Mouse (Mus musculus) cerebellum, adult 9-11 months (tissue): ENCODE measurements around the gene Arhgap24.
"Not testable (repeated sequence)": the region's sequence is repeated elsewhere in the genome, so short reads cannot be mapped to it uniquely, and the experiment has no call there.

Experiments
- DNase-seq: peaks from one replicate; pipeline ENCODE4 v3.0.0; 2022

The Arhgap24 gene

DNA sequence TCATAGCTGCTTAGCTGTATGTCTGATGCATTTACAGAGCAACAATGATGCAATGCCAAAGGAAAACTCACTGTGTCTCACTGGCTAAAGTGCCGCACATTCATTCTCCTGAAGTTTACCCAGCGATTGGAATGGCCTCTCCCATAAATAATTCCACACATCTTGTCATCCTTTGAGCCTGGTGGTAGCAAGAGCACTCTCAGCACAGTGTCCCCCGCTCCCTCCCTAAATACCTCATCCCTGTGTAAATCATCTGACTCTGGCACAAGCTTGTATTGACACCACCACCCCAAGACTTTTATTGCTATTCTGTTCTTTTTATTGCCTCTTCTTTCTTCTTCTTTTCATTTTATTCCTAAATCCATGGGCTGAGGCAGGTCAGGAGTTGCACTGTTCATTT, 332.1 kb downstream of the Arhgap24 start:
- DNase-seq: no peak

- DNase-seq: no peak
Measured at GRCm38 (mm10) chr5:102817641-102818040, 336.4 kb downstream of the Arhgap24 start.

DNA sequence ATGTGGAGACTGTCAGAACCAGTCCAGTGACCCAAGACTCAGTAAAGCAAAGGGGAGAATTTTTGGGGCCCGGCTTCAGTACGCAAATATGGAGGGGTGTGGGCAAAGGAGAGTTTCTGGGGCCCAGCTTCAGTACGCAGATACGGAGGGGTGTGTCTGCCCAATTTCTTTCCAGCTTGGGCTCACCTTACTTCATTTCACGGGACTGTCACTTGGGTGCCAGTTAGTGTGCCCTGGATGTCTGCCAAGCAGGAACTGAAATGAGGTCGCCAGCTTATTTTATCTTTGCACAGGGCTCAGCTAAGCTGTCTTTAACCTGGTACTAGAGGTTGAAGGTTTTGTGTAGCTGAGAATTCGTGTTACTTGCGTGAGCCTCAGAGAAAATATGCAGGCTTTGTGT, 344.3 kb downstream of the Arhgap24 start:
- peak; percentile 16 for DNase-seq

DNA sequence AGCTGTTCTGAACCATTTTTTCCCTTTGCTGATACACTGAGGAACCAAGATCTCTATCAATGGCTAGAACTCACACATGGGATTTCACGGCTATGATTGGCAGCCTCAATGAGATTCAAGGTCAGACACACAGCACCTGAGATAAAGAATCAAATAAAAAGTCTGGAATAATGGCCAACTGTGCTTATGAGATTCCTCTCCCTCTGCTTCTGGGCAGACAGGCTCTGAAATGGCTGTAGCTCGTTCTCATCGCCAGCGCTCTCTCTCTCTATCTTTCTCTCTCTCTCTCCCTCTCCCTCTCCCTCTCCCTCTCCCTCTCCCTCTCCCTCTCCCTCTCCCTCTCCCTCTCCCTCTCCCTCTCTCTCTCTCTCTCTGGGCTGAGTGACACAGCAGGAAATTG, 357.9 kb downstream of the Arhgap24 start:
- no peak for DNase-seq

DNA sequence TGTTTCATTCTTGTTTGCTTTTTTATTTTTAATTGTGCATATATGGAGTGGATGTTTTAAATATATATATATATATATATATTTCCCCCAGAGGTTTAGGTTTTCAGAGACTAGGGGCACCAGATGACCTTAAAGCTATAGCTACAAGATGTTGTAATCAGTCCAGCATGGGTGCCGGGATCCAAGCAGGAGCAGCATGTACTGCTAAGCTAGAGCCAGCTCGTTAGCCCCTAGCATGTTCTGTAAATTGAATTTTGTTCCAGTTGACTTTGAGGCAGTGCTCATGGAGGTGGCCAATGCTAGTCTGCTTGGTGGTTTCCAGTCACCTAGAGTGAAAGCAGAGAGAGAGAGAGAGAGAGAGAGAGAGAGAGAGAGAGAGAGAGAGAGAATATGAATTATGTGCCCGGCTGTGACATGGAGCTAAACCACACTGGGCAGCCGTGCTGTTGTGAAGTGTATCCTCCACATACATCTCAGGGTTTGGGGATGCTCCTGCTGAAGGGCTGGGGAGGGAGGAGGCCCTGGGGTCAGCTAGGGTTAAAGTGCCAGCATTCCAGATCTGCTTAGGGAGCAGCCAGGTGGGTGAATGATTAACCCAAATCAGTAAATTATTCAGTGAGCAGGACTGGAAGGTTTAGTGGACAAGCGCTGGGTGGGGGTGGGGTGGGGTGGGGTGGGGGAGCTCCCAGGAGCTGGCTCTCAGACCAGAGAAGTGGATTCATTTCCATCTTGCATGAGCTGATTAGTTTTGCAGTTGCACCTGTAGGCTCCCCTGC, 362.9 kb downstream of the Arhgap24 start:
- no peak for DNase-seq

- DNase-seq: peak; percentile 25
Measured at GRCm38 (mm10) chr5:102844731-102845598, 363.8 kb downstream of the Arhgap24 start.

DNA sequence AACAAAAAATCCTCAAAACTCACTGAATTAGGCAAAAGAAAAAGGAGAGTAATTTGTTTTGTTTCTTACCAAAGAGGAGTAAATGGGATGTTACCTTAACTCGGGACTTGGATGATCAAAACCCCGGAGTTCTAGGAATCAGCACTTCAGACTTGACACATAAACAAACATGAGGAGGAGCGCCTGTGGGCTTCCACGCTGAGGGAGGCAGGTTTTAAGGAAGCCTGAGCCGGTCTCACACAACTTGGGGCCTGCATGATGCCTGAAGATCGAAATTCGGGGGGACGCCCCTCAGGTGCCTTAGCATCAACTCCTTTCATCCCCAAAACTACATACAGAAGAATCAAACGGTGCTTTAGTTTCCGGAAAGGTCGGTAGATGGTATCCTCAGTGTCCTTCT, 364.6 kb downstream of the Arhgap24 start:
- DNase-seq: no peak

- no peak for DNase-seq
Measured at GRCm38 (mm10) chr5:102847859-102848258, 366.7 kb downstream of the Arhgap24 start.

DNA sequence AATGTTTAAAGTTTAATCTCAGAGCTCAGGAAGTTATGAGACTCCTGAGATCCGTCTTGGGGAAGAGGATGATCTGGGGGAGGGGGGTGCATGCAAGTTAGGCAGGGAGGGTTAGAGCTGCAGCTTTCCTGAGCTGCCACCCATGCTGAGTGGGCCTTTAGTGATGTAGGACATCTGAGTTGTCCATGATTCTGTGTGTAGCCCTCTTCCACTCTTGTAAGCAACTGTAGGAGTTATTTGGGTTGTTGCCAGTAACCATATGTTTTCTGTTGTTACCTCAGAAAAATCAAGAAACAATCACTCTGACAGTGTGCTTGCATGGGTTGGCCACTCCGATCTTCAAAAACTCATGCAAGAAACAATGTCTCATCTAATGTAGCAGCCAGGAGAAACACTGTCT, 370.6 kb downstream of the Arhgap24 start:
- no peak for DNase-seq

- DNase-seq: no peak
Measured at GRCm38 (mm10) chr5:102853750-102854149, 372.6 kb downstream of the Arhgap24 start.

- no peak for DNase-seq
Measured at GRCm38 (mm10) chr5:102855805-102856204, 374.6 kb downstream of the Arhgap24 start.

GRCm38 (mm10) chr5:102858047-102858446, 376.9 kb downstream of the Arhgap24 start:
- DNase-seq: no peak

- DNase-seq: no peak
Measured at GRCm38 (mm10) chr5:102859749-102860148, 378.6 kb downstream of the Arhgap24 start.

DNA sequence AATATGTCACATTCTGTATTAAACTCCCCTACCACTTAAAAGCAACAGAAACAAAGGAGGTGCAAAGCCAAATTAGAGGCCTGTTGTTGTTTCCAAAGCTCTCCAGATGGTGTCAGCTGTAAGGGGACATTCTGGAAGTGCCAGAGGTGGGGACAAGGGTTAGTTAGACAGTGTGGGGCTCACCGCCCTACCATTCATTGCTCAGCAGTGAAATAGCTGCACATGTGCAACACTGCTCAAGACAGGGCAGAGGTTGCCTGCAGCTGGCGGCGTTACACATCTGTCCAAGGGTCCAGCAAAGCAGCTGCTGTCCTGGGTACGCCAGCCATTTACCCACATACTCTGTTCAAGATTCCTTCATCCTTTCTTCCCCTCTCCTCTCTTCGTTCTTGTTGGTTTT, 387.0 kb downstream of the Arhgap24 start:
- no peak for DNase-seq

DNA sequence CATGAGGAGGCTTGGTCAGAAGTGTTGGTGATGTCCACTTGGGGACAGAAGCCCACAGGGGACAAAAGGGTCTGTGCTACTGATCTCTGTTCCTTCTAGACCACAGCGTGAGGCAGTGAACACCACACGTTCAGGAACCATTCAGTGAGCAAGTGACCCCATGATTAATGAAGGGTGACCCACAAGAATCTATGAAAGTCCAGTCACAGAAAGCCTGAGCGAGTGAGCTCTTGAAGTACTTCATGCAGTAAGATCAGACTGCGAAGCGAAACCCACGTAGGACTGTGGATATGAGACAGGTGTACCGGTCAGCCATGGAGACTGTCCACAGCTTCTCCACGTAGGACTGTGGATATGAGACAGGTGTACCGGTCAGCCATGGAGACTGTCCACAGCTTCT, 391.8 kb downstream of the Arhgap24 start:
- DNase-seq: not testable (repeated sequence)

DNA sequence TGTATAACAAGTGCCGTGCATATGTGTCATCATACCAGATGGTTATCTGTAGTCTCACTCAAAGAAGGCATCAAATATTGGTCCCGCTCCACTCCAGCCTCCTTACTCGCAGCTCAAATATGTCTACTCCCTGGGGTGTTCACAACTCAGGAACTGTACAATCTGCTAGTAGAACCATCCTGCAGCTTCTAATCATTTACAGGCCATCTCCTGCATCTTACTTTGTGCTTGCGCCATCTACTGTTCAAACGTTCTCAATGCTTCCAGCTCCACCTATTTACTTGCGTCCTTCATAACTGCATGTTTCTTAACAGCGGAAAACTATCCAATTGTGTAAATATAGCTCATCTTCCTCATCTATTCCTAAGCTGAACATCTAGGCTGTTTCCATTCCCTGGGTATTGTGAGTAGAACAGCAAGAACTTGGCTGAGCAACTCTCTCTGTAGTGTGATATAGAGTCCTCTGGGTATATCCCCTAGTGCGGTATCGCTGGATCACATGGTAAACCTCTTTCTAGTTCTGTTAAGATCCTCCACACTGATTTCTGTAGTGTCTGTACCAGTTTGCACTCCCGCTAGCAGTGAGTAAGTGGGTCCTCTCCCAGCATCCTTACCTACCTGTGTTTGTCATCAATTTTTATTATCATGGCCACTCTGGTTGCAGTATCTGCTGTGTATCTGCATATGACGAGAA, 393.6 kb downstream of the Arhgap24 start:
- DNase-seq: peak; percentile 54

DNA sequence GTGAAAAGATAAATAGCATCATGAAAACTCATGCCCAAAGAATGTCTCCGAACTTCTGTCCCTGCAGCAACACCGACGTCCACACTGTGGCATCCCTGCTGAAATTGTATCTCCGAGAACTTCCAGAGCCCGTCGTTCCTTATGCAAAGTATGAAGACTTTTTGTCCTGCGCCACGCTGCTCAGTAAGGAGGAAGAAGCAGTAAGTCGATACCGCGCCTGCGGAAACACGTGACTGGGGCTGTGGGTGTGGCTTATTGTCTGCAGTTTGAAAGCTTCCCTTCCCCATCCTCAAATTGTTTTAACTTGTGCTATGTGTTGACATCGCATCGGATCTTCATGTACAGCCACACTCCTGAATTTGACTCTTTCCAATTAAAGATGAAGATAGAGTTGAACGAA, 394.4 kb downstream of the Arhgap24 start:
- no peak for DNase-seq

DNA sequence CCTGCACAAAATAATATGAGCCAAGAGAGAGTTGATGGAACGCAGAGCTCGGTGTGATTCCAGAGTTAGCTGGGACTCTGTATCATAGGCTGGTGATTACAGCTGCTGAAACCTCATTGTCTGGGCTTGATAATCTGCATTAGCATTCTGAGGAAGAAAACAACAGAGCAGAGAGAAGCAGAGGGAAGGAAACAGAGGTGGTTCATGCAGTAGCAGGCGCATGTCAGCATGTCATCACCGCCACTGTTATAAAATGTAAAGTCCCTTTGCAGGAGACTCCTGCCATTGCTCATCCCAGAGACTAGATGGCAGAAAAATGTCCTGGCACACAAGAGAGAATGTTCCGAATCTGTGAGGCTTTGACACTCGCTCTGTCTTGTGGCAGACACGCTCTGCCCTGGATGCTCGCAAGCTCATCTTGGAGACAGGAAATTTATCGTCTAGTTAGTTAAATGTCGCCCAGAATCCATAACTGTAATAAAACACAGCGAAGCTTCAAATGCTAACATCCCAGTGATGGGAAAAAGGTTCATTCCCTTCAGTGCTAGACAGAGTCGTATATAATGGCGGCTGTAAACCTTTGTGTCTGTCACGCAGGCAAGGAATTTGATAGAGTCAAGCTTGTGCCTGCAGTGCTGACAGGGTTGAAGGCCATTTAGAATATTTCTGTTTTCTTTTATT, 407.4 kb downstream of the Arhgap24 start:
- DNase-seq: no peak

DNA sequence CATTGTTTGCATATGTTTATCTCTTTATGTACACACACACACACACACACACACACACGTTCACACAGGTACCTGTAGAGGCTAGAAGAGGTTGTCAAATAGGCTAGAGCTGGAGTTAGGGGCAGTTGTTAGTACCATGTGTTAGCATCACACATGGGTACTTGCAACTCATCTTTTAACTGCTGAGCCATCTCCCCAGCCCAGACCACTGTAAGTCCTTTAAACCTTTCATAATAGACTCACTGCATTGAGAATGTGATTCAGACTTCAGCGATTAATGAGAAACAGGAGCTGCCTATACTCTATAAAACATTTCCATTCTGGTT, 407.9 kb downstream of the Arhgap24 start:
- DNase-seq: no peak

- DNase-seq: no peak
Measured at GRCm38 (mm10) chr5:102892226-102892625, 411.0 kb downstream of the Arhgap24 start.

GRCm38 (mm10) chr5:102898301-102898700, 417.1 kb downstream of the Arhgap24 start:
- DNase-seq: no peak

GRCm38 (mm10) chr5:102899680-102900215, 418.6 kb downstream of the Arhgap24 start:
- DNase-seq: no peak

DNA sequence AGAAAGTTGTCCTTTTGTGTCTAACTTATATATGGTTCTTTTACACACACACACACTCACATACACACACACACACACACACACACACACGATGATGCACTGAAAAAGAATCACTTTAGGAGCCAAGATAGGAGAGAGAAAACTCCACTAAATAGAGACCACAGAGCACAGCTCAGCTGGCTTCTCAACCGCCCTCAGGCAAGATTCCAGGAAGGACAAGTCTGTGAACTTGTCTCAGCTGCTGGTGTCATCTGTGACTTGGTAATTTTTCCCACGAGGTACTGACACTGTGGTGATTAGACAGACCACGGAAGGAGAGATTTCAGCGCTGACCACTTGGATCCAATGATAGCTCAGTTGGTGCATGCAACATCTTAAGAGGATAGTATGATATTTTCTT, 420.0 kb downstream of the Arhgap24 start:
- DNase-seq: no peak
